Mouse (Mus musculus) lung, postnatal 10 days (tissue): ENCODE results near the gene Abca13.

Experiments used
- DNase-seq: peaks from one replicate; pipeline ENCODE4 v3.0.0; 2021

Abca13 gene

DNA sequence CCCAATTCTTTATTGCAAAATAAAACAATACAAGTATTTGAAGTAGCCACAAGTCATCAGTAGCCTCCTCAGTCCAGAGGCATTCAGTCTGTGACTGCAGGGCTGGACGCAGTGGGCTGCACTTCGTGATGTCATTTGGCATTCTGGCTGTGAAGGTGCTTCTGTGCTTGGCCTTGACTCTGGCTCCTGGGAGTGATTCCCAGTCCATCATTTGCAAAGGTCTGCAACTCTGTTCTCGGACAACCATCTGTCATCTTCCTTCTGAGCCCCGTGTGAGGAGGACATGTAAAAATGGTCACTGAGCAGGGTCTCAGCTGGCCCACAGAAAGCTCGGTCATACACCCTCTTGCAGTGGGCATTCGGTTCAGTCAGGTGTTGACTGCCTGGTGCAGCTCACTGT lies 345.1 kb downstream of the Abca13 start:
- no peak for DNase-seq

GRCm38 (mm10) chr11:9538328-9538727 lies 346.6 kb downstream of the Abca13 start:
- DNase-seq = no peak

GRCm38 (mm10) chr11:9560026-9560425 lies 368.3 kb downstream of the Abca13 start:
- peak; percentile 11 for DNase-seq

DNA sequence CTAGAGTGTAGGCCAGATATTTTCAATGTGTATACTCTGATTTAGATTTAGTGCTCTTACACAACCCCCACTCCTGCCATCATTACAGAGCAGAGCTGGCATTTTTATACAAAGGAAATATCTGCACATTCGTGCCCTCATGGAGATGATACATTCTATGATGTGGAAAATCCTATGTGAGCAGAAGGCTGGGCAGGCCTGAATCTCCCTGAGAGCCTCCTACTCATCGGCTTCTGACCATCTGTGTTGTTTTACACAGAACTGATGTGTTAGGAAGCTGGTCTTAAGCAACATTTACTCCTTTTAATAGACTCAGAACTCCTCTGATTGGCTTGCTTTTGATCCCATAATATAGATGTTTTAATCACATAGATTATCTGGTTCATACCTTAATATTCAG lies 376.6 kb downstream of the Abca13 start:
- DNase-seq = no peak

GRCm38 (mm10) chr11:9570319-9570718 lies 378.6 kb downstream of the Abca13 start:
- DNase-seq = no peak

GRCm38 (mm10) chr11:9574894-9575293 lies 383.2 kb downstream of the Abca13 start:
- DNase-seq = no peak

- no peak for DNase-seq
These were observed 400.1 kb downstream of the Abca13 start for GRCm38 (mm10) chr11:9591757-9592316.

DNA sequence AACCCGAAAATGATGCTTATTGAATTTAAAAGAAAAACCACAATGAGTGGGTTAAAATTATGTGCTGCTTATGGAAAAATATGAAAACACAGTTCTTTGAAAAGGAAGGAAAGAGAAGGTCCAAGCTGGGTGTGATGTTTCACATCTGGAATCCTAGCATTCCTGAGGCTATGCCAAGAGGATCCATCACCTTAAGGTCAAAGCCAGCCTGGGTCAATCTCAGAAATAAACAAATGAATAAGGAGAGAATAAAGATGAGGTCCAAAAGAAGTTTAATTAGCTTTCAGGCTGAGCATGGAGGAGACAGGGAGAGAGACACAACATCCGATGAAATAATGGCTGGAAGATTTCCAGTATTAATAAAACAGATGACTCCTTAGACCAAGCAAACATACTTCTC lies 405.6 kb downstream of the Abca13 start:
- DNase-seq = peak; percentile 68

DNA sequence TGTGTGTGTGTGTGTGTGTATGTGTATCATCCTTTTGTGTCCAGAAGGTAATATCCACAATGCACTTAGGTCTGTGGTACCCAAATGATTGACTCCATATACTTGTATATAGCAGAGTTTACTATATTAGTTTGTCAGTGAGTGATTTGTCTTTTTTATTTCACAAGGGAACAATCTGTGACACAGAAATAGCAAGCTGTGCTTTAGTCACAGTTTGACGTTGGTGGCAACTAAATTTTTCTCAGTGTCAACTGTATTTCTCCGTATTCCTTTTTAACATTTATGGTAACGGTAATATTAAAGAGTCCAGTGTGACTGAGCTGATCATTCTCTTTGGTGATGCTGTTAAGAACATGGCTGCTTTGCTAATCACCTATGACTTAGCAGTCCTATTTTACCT lies 409.4 kb downstream of the Abca13 start:
- no peak for DNase-seq

DNA sequence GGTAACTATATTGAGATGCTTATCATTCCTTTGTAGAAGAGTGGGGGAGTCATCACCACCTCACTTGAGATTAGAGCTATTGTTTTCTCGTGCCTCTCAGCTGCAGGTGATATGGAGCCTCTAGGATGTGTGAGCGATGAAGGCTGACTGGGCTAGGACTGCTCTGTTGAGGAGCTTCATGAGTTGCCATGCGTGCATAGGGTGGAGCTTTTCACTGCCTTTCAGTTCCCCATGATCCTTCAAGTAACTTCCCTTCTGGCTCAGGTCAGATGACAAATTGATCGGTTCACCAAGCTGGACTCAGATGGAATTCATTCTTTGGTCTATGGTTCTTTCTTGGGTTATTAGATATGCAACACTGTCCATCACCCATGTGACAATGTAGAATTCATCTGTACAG lies 410.4 kb downstream of the Abca13 start:
- no peak for DNase-seq

GRCm38 (mm10) chr11:9608249-9608648 lies 416.5 kb downstream of the Abca13 start:
- DNase-seq = no peak

DNA sequence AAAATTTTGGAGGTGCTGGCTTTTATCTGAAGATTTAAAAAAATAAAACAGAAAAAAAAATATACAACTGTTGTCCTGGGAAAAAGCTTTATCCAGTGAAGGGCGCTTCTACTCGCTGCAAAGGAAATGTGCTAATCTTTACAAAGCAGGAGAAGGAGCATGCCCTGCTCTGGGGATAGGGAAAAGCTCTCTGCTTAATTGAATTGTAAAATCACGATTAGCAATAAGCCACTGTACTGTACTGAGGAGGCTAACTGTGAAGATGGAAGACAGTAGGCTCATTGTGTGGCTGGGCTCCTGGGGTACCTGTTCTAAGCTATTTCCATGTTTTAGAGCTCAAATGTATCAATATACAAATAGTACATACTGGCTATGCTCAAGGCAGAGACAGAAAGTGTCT lies 417.3 kb downstream of the Abca13 start:
- no peak for DNase-seq

GRCm38 (mm10) chr11:9616133-9616532 lies 424.4 kb downstream of the Abca13 start:
- no peak for DNase-seq

DNA sequence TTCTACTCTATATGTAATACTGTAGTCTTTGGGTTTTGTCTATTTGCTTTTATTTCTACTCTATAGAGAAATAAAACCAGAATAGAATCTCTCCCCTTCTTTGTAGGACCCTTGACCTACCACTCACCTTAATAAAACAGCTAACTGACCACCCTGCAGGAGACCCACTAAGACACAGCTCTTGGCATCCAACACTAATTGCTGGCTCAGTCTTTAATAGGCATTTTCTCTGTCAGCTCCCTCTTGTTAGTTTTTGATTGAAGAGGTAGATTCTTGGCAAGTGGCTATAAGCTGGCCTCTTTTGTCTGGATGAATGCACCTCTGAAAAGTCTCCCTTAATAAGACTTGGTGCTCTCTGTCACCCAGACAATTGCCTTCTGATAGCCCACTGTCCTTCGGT lies 424.9 kb downstream of the Abca13 start:
- no peak for DNase-seq

DNA sequence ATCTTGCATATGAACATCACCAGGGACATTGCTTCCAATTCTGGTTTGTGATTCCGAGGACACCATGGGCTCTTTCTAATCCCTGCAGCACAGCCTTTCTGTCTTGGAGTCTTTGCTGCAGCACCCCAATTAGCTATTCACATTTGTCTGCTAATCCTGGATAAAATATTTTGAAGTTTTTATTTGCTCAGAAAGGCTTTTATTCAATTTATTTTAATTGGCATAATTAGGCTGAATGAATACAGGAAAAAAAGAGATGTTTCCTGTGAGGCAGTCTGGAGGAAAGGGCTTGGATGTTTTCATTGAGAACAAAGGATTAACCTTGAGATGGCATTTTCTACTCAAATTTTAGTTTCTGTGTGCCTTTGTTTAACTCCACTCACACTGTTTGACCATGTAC lies 428.2 kb downstream of the Abca13 start:
- no peak for DNase-seq

DNA sequence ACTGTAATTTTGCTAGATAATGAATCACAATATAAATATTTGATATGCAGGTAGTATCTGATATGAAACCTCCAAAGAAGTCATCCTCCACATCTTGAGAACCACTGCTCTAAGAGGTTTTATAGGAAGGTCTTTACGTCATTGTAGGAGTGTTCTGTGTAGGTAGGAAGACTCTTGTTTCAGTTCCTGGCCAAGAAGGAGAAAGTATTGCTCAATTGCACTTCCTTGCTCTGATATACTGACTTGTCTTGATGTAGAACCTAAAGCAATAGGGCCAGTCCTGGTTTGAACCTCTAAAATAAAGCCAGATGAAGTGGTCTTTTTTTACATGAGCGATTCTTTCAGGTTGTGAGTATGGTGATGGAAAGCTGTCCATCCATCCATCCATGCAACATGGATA lies 431.1 kb downstream of the Abca13 start:
- DNase-seq = no peak

DNA sequence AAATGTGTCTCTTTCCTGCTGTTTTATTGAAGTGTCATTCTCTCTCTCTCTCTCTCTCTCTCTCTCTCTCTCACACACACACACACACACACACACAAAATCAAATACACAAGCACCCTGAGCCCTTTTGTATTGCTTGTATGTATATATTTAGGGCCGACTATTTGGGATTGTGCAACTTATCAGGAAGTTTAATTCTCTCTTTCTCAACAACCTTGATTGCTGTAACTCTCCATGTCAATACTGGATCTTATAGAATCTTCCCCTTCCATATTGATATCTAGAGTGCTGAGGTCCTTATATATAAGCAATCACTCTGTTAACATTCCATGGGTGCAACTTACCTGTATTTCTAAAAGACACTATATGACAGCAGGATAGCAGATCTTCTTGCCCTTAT lies 433.0 kb downstream of the Abca13 start:
- no peak for DNase-seq

- no peak for DNase-seq
These were observed 434.1 kb downstream of the Abca13 start for GRCm38 (mm10) chr11:9625812-9626211.

- no peak for DNase-seq
These were observed 455.5 kb downstream of the Abca13 start for GRCm38 (mm10) chr11:9647272-9647671.

DNA sequence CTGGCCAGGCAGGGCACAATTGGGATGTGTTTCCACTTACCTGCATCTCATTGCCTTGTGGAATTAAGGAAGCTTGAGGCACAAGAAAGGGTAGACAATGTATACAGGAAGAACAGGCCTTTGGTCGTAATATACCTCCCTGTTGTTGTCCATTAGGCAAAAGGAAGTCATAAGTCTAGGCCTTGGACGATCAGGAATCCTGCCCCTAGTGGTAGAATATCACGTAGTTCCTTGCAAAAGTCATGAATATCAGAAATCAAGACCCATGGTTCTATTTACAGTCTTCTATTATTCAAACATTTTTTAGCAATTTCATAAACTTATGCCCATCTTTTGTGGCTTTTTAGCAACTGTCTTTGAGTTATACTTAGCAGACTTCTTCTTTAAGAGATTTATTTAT lies 456.2 kb downstream of the Abca13 start:
- DNase-seq = no peak

DNA sequence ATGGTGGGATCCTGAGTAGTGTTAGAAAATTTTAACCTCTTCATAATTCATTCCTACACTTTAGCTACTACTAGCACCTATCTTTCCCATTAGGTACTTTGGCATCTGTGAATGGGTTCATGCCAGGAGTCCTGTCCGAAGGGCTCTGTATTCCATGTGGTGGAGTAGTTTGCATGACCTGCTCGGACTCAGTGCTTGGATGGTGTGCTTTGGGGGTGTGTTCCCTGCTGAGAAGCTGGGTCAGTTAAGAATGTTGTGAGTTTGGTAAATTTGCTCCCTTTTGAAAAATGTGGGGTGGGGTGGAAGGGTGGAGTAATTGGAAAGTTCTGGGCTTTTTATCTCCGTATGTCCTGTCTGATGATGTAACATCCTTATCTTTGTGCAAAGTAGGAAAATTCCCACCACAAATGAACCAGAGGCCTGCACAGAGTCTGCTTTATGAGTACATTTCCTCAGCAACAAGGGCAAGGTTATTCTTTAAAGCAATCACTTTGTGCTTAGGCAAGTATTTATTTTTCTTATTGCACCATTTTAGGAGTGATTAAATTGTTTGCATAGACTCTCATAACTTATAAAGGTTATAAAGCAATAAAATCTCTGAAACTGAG lies 475.0 kb downstream of the Abca13 start:
- no peak for DNase-seq

GRCm38 (mm10) chr11:9669430-9669829 lies 477.7 kb downstream of the Abca13 start:
- no peak for DNase-seq

DNA sequence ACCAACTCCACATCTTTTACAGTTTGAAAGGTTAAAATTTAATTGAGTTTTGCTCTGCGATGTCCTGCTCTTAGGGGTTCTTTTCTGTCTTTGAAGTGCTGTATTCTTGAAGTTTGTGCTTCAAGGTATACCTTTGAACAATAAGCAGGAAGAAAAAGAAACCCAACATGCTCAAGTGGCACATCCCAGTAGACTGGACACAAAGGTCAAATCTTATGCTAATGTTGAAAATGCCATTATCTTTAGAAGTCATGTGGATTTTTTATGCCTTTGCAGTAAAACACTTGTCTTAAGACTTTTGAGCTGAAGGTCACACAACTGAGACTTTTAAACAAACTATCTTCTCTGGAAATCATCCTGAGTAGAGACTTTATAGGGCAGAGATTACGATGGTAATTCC lies 493.2 kb downstream of the Abca13 start:
- DNase-seq = no peak

DNA sequence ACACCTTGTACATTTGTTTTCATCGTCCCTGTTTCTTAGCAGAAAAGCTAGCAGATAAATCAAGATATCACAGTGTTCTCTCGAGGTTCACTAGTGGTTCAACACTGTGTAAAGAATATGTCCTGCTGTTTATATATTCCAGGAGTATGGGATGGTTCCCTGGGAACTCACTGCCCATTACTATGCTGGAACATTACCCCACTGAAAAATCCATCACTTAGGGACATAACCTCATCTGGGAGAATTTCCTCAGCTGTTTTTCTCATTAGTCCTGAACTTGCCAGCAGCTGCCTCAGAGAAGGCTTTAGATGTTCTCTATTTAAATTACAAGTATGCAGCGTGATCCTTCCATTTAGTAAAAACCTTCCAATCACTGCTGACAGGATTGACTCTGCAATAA lies 513.4 kb downstream of the Abca13 start:
- peak; percentile 4 for DNase-seq

DNA sequence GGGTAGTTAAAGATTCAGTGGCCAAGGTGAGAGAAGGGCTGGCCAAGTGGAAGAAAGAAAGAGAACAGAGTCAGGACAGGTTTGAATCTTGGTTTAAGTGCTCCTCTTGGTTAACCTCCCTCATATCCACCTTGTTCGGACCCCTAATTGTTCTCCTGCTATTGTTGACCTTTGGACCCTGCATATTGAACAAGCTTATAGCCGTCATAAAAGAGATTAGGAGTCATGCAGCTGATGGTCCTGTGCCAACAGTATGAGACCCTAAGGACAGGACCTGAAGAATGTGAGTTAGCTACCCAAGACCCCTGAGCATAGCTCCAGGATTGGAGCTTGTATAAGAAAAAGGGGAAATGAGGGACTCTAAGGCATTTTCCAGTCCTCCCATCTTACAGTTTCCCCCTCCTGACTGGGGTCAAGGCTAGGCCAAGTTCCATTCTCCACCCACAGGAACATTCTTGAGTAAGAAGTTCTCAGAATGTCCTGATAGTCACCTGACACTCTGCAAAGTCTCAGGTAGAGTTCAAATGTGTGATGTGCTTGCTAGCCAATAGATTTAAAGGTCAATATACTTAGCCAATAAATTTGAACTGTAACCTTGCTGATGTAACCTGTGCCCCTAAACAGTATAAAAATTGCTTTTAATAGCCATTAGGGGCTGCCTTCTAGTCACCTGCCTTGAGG lies 536.2 kb downstream of the Abca13 start:
- no peak for DNase-seq
